Mouse (Mus musculus): Measurements from ENCODE around the gene Brd9.
"Not testable (repeated sequence)": the region's sequence is repeated elsewhere in the genome, so short reads cannot be mapped to it uniquely, and the experiment has no call there.

Brd9 gene

DNA sequence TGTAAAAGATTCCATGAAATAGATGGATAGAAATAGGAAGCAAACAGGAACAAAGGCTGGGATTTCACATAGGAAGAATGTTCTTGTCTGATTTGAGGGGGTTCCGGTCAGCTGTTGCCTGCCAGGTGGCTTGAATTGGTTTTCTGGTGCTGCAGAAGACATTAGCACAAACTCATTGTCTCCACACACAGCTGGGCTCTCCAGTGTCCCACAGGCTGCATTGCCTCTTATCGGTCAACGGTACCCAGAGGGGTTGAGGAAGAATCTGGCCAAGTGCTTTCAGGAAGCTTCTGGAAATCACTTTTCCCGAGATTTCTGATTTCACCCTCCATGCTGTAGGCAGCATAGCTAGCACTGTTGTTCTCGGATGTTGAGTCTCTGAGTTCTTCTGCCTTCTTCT is 53.7 kb downstream of the Brd9 start:
- DNase-seq, result no peak

DNA sequence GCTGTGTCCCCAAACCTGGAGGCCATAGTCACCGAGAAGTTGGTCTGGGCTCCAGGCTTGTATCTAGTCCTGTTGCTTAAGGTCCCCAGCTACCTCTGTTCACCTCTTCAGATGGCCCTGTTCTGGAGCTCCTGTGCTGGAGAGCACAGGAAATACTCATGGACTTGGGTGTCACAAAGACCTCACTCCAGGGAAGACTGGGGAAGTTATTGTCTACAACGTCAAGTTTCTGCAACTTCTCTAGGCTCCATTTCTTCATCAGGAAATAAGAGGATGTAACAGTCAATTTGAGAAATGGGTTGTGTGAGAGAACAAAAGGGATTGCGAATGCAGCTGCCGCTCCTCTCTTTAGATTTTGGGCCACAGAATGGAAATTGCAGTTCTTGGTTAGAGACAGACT is 58.8 kb downstream of the Brd9 start:
- DNase-seq, result no peak

DNA sequence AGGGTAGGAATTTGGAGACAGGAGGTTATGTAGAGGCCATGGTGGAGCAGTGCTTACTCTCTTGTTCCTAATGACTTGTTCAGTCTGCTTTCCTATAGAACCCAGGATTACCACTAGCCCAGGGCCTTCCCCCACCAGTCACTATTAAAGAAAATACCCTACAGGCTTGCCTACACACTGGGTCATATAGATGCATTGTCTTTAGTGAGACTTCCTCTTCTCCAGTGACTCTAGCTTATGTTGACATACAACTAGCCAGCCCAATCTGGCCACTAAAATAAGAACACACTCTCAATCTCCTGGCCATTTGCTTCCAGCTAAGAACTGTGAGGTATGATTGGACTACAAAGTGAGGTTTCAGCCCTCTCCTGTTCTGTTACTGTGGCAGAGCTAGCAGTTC is 62.9 kb downstream of the Brd9 start:
- DNase-seq, result no peak

DNA sequence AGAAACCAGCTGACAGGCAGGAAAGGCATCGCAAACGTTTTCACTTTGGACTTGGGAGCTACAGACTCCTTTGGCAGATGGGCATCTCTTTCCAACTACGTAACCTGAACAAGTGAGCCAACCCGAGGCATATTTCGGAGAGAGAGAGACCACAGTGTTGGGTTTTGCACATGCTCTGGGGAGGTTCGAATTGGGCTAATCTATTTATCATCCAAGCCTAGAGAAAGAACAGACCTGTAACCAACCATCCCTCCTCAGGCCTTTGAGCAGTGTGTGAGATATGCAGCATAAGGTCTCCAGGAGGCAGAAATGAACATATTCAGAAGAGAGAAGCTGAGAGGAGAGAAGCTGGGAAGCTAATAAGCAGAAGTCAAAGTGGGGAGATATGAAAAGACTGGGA is 63.4 kb downstream of the Brd9 start:
- no peak for DNase-seq

DNA sequence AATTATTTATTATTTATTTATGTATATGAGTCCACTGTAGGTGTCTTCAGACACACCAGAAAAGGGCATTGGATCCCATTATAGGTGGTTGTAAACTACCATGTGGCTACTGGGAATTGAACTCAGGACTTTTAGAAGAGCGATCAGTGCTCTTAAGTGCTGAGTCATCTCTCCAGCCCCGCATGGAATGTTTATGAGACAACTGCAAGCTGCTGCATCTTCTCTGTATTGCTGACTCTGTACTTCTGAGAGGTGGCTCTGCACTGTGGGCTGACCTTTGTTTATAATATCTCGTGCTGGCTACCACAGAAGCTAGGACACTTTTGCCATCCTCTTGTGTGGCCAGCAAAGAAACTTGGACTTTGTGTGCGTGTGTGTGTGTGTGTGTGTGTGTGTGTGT is 63.9 kb downstream of the Brd9 start:
- no peak for DNase-seq

DNA sequence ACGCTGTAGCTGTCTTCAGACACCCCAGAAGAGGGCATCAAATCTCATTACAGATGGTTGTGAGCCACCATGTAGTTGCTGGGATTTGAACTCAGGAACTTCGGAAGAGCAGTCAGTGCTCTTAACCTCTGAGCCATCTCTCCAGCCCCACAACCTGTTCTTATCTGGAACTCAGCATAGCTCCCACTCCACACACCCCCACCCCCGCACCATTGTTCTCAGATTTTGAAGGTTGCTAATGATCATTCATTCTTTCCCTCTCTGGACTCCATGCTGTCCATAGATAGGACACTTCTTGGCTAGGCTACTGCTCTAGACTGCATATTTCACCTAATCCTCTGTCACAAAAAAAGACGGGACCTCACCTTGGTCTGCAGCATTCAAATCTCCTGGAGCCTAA is 69.3 kb downstream of the Brd9 start:
- not testable (repeated sequence) for DNase-seq

- DNase-seq, result not testable (repeated sequence)
These were observed 70.6 kb downstream of the Brd9 start for GRCm38 (mm10) chr13:74008216-74008615.

- DNase-seq, result peak; percentile 97
These were observed 71.5 kb downstream of the Brd9 start, which contains the start of gene Tppp for GRCm38 (mm10) chr13:74008948-74009718. Tppp (plus strand) TSS chr13:74009407.

DNA sequence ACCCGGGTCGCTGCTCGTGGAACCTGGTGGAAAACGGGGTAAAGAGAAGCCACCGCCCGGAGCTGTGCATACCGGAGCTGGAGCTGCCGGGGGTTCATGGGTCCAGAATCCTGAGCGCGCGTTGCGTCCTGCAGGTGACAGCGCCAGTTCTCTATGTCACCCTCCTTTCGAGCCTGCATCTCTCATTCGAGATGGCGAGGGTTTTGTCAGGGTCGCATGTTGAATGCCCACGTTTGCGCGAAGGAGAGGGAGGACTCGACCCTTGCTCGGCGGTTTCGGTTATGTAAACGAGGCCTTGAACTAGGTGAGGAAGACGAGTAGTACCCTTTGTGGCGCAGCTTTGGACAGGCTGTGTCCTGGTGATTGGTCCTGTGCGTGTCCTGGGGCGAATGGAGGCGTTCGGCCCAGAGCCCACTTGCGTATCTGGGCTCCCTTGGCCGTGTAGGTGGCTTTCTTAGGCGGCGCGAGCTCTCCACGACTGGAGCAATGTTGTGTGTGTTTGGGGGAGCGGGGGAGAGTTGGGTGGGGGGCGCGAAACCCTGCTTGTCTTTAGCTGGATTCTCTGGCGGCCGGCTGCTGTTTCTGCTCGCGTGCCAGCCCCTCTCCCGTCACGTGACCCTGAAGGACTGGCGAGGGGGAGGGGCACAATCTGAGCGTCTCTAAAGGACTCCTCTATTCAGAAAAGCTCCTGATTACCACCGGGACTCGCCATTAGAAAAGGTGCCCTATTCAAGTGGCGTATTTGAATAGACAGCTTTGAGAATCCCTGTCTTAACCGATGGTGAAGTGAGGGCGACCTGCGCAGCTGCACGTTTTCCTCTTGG is 72.4 kb downstream of the Brd9 start:
- peak; percentile 89 for DNase-seq
